Mouse (Mus musculus) neural tube, embryonic 15.5 days (tissue): ENCODE results near the gene Lrp5. TPM values are rescaled to one million over a fixed set of nuclear protein-coding genes. Genes with fewer than 3 reads are reported as not detected.
A peak's percentile ranks its signal among the peaks of the same experiment; 100 is the strongest.

Experiments used
- ATAC-seq: fragments of 200-750 bp; cut with Nextera tagmentation; 2 replicates; pipeline ENCODE4 v1.8.0; 2017; ENCODE audit warnings: mild to moderate bottlenecking, moderate TSS enrichment, moderate library complexity; ENCODE audit not compliant: low FRiP score
- H3K27ac ChIP-seq: fragments of 300-500 bp; sonication (generic); replicated peaks from 2 replicates; pipeline ENCODE4 v1.5.1; 2015; ENCODE audit warnings: mild to moderate bottlenecking, inconsistent platforms
- H3K27me3 ChIP-seq: fragments of 300-500 bp; sonication (generic); replicated peaks from 2 replicates; pipeline ENCODE4 v1.6.1; 2015; ENCODE audit warnings: inconsistent platforms
- H3K36me3 ChIP-seq: fragments of 300-500 bp; sonication (generic); 2 replicates; pipeline ENCODE4 v1.6.1; 2015; ENCODE audit warnings: inconsistent platforms
- H3K4me1 ChIP-seq: fragments of 300-500 bp; sonication (generic); 2 replicates; pipeline ENCODE4 v1.6.1; 2015; ENCODE audit warnings: inconsistent platforms
- H3K4me2 ChIP-seq: fragments of 300-500 bp; sonication (generic); 2 replicates; pipeline ENCODE4 v1.6.1; 2015; ENCODE audit warnings: inconsistent platforms, mild to moderate bottlenecking, moderate library complexity
- H3K4me3 ChIP-seq: fragments of 300-500 bp; sonication (generic); replicated peaks from 2 replicates; pipeline ENCODE4 v1.5.1; 2015; ENCODE audit warnings: mild to moderate bottlenecking, inconsistent platforms
- H3K9ac ChIP-seq: fragments of 300-500 bp; sonication (generic); replicated peaks from 2 replicates; pipeline ENCODE4 v1.6.1; 2015; ENCODE audit warnings: mild to moderate bottlenecking, inconsistent platforms
- H3K9me3 ChIP-seq: fragments of 300-500 bp; sonication (generic); replicated peaks from 2 replicates; pipeline ENCODE4 v1.6.1; 2016; ENCODE audit warnings: inconsistent platforms
- WGBS: fragments of 180-500 bp; shearing (Covaris S2); methylation state at CpG from one replicate; pipeline ENCODE4 v1.1.7; 2015; ENCODE audit warnings: mixed read lengths; 5-methylcytosine and 5-hydroxymethylcytosine counted together
- polyA plus RNA-seq: library from polyadenylated mRNA; unstranded; fragments of >200 nt; fragmentation: Nextera tagmentation; extraction: Ambion mirVana; gene quantifications from 2 replicates; pipeline ENCODE4 v1.2.1, GENCODE M21; 2015

Lrp5 gene
- polyA plus RNA-seq, 1 experiment from 2014 or later, result 1.2 TPM

- Histone ChIP-seq H3K9me3 (no peaks in the 10 kb centered on the region), H3K27ac (peak overlapping the region; percentile 97), H3K9ac (peak overlapping the region; percentile 82), H3K27me3 (no peaks in the 10 kb centered on the region), H3K4me1 (peaks cover 38% of the 10 kb centered on the region), H3K4me3 (peak overlapping the region; percentile 79), H3K4me2 (peak overlapping the region; percentile 75), H3K36me3 (no peaks in the 10 kb centered on the region)
- ATAC-seq, result peak; percentile 34
- WGBS, result 0% methylated on average over 36 of the region's 50 CpGs
Measured at GRCm38 (mm10) chr19:3575276-3575631, 111.1 kb downstream of the Lrp5 start.

DNA sequence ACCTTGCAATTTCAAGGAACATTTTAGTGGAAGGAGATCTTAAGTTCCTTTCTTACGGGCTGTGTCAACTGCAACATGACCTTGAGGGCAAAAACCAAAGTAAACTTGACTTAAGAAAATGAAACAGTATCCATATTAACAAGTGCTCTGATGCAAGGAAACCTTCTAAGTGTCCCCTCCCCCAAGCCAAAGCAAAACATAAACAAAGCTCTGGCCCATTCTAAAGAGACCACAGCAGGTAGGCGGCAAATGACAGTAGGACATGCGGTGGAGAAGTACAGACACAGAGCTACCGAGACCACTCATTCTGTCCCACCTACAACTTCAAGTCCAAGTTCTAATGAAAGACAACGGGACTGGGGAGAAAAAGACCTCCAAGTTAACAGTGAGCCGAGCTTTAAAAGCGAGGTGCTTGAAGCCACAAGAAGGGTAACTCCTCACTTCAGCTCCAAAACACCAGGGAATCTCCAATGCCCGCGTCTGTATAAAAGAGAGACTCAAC is 111.7 kb downstream of the Lrp5 start:
- Histone ChIP-seq H3K27ac (peak overlapping the region; percentile 97), H3K4me1 (peaks cover 38% of the 10 kb centered on the region), H3K9me3 (no peaks in the 10 kb centered on the region), H3K4me3 (peak overlapping the region; percentile 79), H3K9ac (peak overlapping the region; percentile 82), H3K36me3 (no peaks in the 10 kb centered on the region), H3K27me3 (no peaks in the 10 kb centered on the region), H3K4me2 (peak overlapping the region; percentile 75)
- no peak for ATAC-seq
- 4% methylated on average over 9 of the region's 9 CpGs for WGBS

DNA sequence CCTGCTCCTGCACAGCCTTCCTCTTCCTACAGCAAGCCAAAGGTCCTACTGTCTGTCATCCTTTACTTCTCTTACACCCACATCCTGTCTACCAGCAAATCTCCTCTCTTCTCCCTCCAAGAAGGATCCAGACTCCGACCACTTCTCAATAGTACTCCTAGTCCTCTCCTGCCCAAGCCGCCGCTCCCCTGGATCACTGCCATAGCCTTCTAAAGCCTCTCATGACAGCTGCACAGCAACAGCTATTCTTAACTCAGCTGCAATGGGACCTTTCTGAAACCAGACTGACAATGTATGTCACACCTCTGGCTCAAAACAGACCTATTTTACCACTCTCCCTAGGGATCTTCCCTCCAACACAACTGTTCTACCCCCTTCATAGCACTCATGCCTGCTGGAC is 122.1 kb downstream of the Lrp5 start:
- no peak overlapping the region for H3K4me3 ChIP-seq
- no peaks in the 10 kb centered on the region for H3K9me3 ChIP-seq
- no peak for ATAC-seq
- WGBS, result 91% methylated on average over 3 of the region's 3 CpGs
- H3K36me3 ChIP-seq, result 0 out of 2 replicates have a peak, but pooled peaks cover 2% of the 10 kb centered on the region
- H3K9ac ChIP-seq, result no peak overlapping the region
- H3K4me1 ChIP-seq, result peaks cover 17% of the 10 kb centered on the region
- H3K27ac ChIP-seq, result no peak overlapping the region
- H3K4me2 ChIP-seq, result no peak overlapping the region
- H3K27me3 ChIP-seq, result no peaks in the 10 kb centered on the region

DNA sequence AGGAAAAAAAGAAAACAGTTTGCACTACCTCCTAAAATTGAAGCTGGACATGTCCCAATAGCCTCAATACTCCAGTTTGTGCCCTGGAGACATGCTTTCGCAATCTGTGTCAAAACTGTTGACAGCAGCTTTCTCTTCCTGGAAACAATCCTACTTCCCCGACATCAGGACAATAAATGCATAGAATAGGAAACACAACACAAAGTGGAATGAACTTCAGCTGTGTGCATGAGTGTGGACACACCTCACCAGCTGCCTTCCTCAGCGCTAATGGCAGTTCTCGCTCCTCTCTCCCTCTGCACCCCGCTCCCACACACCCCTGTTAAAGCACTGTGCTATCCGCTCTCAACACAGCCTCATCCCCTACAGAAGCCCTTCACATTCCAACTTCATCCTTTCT is 123.6 kb downstream of the Lrp5 start:
- Histone ChIP-seq H3K4me2 (no peak overlapping the region), H3K4me3 (no peak overlapping the region), H3K9me3 (no peaks in the 10 kb centered on the region), H3K36me3 (0 out of 2 replicates have a peak, but pooled peaks cover 2% of the 10 kb centered on the region), H3K27me3 (no peaks in the 10 kb centered on the region), H3K4me1 (peaks cover 10% of the 10 kb centered on the region), H3K27ac (no peak overlapping the region), H3K9ac (no peak overlapping the region)
- WGBS, result 93% methylated on average over 6 of the region's 6 CpGs
- ATAC-seq, result peak; percentile 47; the same call in 1 of the 2 replicates

DNA sequence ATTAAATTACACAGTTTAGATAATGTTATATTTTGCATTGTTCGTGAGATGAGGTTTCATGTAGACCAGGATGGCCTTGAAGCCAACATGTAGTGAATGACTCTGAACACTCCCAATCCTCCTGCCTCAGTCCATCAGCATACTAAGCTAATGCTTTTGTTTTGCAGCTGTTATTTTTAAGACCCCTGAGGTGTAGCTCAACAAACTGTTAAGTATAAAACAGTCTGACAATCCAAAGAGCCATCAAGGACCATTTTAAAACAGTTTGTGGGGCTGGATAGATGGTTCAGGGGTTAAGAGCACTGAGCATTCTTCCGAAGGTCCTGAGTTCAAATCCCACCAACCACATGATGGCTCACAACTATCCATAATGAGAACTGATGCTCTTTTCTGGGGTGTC is 124.1 kb downstream of the Lrp5 start:
- Histone ChIP-seq H3K4me2 (no peak overlapping the region), H3K27me3 (no peaks in the 10 kb centered on the region), H3K4me1 (peaks cover 7% of the 10 kb centered on the region), H3K9ac (no peak overlapping the region), H3K36me3 (0 out of 2 replicates have a peak, but pooled peaks cover 2% of the 10 kb centered on the region), H3K4me3 (no peak overlapping the region), H3K9me3 (no peaks in the 10 kb centered on the region), H3K27ac (no peak overlapping the region)
- WGBS, result 94% methylated on average over 2 of the region's 2 CpGs
- ATAC-seq, result no peak

DNA sequence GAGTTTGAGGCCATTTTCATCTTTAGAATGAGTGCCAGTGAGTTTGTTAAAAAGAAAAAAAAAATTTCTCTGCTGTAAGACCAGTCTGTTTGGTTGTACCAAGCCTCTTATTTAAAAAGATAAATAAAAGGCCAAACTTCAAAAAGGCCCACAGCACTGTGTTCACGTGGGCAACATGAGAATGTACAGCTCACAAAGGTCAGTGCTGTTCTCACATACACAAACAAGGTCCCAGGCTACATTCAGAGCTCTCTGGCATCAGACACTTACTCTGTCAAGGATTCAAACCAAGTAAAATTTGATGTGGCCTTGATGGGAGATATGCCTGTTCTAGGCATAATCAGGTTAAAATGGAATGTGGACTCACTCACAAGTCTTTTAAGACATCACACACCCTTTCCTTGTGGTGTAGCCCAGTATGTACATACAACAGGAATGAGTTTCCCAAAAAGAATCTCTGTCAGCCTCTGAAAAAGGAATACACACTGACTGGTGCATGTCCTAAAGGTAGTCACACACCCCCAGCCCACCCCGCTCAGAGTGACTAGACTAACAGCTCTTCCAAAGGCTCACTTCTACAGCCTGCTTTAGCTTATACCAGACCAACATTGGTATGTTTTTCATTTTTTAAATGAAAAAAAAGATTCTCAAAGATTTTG is 130.1 kb downstream of the Lrp5 start:
- no peak overlapping the region for H3K9ac ChIP-seq
- no peak overlapping the region for H3K4me2 ChIP-seq
- ATAC-seq, result no peak
- no peak overlapping the region for H3K27ac ChIP-seq
- H3K4me3 ChIP-seq, result no peak overlapping the region
- 97% methylated on average over 2 of the region's 2 CpGs for WGBS
- H3K4me1 ChIP-seq, result peaks cover 7% of the 10 kb centered on the region; the same call in 1 of the 2 replicates
- no peaks in the 10 kb centered on the region for H3K36me3 ChIP-seq
- H3K27me3 ChIP-seq, result no peaks in the 10 kb centered on the region
- no peaks in the 10 kb centered on the region for H3K9me3 ChIP-seq

DNA sequence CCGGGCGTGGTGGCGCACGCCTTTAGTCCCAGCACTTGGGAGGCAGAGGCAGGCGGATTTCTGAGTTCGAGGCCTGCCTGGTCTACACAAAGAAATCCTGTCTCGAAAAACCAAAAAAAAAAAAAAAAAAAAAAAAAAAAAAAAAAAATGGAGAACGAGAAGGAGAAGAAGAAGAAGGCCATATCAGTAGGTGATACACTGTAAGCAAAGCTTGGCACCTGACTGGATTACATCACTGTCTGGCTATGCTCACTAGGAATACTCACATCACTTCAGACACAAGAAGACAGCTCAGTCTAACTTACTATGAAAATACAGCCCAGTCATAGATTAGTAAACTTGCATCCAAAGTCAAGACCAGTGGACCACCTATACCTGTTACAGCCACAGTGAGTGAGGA is 131.6 kb downstream of the Lrp5 start:
- no peak overlapping the region for H3K27ac ChIP-seq
- no peaks in the 10 kb centered on the region for H3K27me3 ChIP-seq
- H3K4me2 ChIP-seq, result no peak overlapping the region
- no peak for ATAC-seq
- H3K9ac ChIP-seq, result no peak overlapping the region
- no peaks in the 10 kb centered on the region for H3K36me3 ChIP-seq
- H3K4me3 ChIP-seq, result no peak overlapping the region
- WGBS, result 97% methylated on average over 7 of the region's 8 CpGs
- H3K4me1 ChIP-seq, result peaks cover 7% of the 10 kb centered on the region; the same call in 1 of the 2 replicates
- no peaks in the 10 kb centered on the region for H3K9me3 ChIP-seq

- Histone ChIP-seq H3K4me2 (no peak overlapping the region), H3K4me3 (no peak overlapping the region), H3K9me3 (no peaks in the 10 kb centered on the region), H3K27ac (0 out of 2 replicates have a peak overlapping the region, but pooled peaks have one; percentile 2), H3K27me3 (no peaks in the 10 kb centered on the region), H3K4me1 (peaks cover 7% of the 10 kb centered on the region; the same call in 1 of the 2 replicates), H3K36me3 (no peaks in the 10 kb centered on the region), H3K9ac (no peak overlapping the region)
- 34% methylated on average over 4 of the region's 4 CpGs for WGBS
- no peak for ATAC-seq
Measured at GRCm38 (mm10) chr19:3551573-3552159, 134.7 kb downstream of the Lrp5 start.

- WGBS, result 91% methylated on average over 1 of the region's 1 CpGs
- ATAC-seq, result no peak
- Histone ChIP-seq H3K27ac (no peak overlapping the region), H3K36me3 (no peaks in the 10 kb centered on the region), H3K9ac (no peak overlapping the region), H3K9me3 (no peaks in the 10 kb centered on the region), H3K4me1 (peaks cover 7% of the 10 kb centered on the region; the same call in 1 of the 2 replicates), H3K4me3 (no peak overlapping the region), H3K4me2 (no peak overlapping the region), H3K27me3 (no peaks in the 10 kb centered on the region)
Measured at GRCm38 (mm10) chr19:3550101-3550500, 136.3 kb downstream of the Lrp5 start.

DNA sequence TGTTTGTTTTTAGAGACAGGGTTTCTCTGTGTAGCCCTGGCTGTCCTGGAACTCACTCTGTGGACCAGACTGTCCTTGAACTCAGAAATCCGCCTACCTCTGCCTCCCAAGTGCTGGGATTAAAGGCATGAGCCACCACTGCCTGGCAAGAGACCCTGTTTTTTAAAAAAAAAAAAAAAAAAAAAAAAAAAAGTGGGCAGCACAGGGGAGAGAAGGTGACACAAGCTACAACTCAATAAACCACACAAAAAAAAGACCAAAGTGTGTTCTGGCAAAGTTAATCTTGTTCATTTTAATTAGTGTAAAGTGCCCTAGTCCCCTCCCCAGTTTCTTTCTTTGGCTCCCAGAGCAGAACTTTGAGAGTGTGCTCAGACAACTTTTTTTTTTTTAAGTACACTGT is 137.1 kb downstream of the Lrp5 start:
- 97% methylated on average over 1 of the region's 1 CpGs for whole genome bisulfite sequencing
- no peak overlapping the region for H3K4me3 ChIP-seq
- no peak for ATAC-seq
- H3K4me2 ChIP-seq, result no peak overlapping the region
- peaks cover 7% of the 10 kb centered on the region; the same call in 1 of the 2 replicates for H3K4me1 ChIP-seq
- no peak overlapping the region for H3K9ac ChIP-seq
- H3K27ac ChIP-seq, result no peak overlapping the region
- no peaks in the 10 kb centered on the region for H3K27me3 ChIP-seq
- H3K9me3 ChIP-seq, result no peaks in the 10 kb centered on the region
- no peaks in the 10 kb centered on the region for H3K36me3 ChIP-seq

DNA sequence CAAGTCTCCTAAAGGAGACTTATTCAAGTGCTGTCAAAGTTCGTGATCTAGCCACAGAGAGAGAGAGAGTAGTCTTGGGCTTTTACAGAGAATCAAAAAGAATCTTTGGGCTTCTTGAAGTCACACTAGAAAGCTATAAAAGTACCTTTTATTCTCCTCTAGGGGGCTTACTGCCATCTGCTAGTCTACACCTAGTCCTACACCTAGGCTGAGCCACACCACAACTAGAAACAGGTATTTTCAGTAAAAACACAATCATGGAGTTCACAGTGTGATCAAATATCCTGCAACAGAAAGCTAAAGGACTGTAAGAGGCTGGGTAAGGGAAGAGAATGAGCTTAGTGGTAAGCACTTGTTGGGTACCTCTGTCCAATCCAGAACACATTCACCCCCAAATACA is 138.1 kb downstream of the Lrp5 start:
- Histone ChIP-seq H3K27ac (no peak overlapping the region), H3K9me3 (no peaks in the 10 kb centered on the region), H3K9ac (no peak overlapping the region), H3K4me1 (peaks cover 7% of the 10 kb centered on the region; the same call in 1 of the 2 replicates), H3K36me3 (0 out of 2 replicates have a peak, but pooled peaks cover 2% of the 10 kb centered on the region), H3K4me3 (no peak overlapping the region), H3K4me2 (no peak overlapping the region), H3K27me3 (no peaks in the 10 kb centered on the region)
- no peak for ATAC-seq
- WGBS, result 94% methylated on average over 1 of the region's 1 CpGs

DNA sequence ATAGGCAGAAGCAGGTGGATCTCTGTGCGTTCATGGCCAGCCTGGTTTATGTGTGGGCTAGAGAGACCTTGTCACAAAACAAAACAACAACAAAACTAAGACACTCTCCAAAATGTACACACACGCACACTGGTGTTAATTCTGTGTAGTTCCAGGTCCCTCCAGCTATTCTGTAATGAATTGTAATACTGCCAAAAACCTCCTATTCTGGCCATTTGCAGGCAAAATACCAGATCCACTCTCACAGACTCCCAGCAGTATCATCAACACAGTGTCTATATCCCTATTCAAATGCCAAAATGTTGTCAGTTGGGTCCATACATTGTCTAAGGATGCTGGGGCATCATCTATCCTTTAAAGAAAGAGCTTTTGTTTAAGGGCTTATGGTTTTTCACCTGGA is 141.4 kb downstream of the Lrp5 start:
- no peaks in the 10 kb centered on the region for H3K4me1 ChIP-seq
- no peaks in the 10 kb centered on the region for H3K27me3 ChIP-seq
- ATAC-seq, result no peak
- 86% methylated on average over 2 of the region's 2 CpGs for WGBS
- no peak overlapping the region for H3K27ac ChIP-seq
- no peak overlapping the region for H3K4me3 ChIP-seq
- H3K36me3 ChIP-seq, result peaks cover 7% of the 10 kb centered on the region; the same call in 1 of the 2 replicates
- no peaks in the 10 kb centered on the region for H3K9me3 ChIP-seq
- no peak overlapping the region for H3K4me2 ChIP-seq
- no peak overlapping the region for H3K9ac ChIP-seq
